Mouse (Mus musculus) erythroblast, embryonic 14.5 days (primary cell): ENCODE data around the gene Tti1. TPM values are rescaled to one million over a fixed set of nuclear protein-coding genes. Genes with fewer than 3 reads are reported as not detected.
A peak's percentile ranks its signal among the peaks of the same experiment; 100 is the strongest.

Experiments used
- H3K27me3 ChIP-seq: 2 replicates; pipeline ENCODE4 v1.6.1; 2012; ENCODE audit warnings: inconsistent platforms; ENCODE audit not compliant: control insufficient read depth
- H3K36me3 ChIP-seq: 2 replicates; pipeline ENCODE4 v1.6.1; 2012; ENCODE audit warnings: mild to moderate bottlenecking, inconsistent platforms; ENCODE audit not compliant: control insufficient read depth
- H3K4me1 ChIP-seq: 2 replicates; pipeline ENCODE4 v1.6.1; 2012; ENCODE audit warnings: inconsistent platforms; ENCODE audit not compliant: control insufficient read depth
- H3K4me3 ChIP-seq: replicated peaks from 2 replicates; pipeline ENCODE3; 2012; ENCODE audit warnings: moderate library complexity, mild to moderate bottlenecking, inconsistent platforms
- H3K9me3 ChIP-seq: 2 replicates; pipeline ENCODE4 v1.6.1; 2012; ENCODE audit warnings: low read length, inconsistent platforms, mixed read lengths; ENCODE audit not compliant: control insufficient read depth
- GATA1 ChIP-seq: IDR thresholded peaks from 2 replicates; pipeline ENCODE4 v1.6.1; 2012; ENCODE audit warnings: low read length, inconsistent platforms, mixed read lengths
- TAL1 ChIP-seq: IDR thresholded peaks from 3 replicates; pipeline ENCODE4 v1.6.1; 2012; ENCODE audit warnings: low read length, inconsistent platforms, mixed read lengths
- polyA plus RNA-seq: library from polyadenylated mRNA; stranded (reverse); fragments of >175 nt; gene quantifications from 2 replicates; pipeline ENCODE4 v1.2.3, GENCODE M21; 2012

Gene Tti1
- polyA plus RNA-seq, 1 experiment, result 0.45 TPM

- H3K27me3 ChIP-seq, result peaks cover 14% of the 10 kb centered on the region
- no peaks in the 10 kb centered on the region for H3K4me1 ChIP-seq
- no peak overlapping the region for H3K4me3 ChIP-seq
- TF ChIP-seq TAL1 (no peak), GATA1 (no peak)
- H3K9me3 ChIP-seq, result no peaks in the 10 kb centered on the region
- H3K36me3 ChIP-seq, result no peaks in the 10 kb centered on the region
Measured at GRCm38 (mm10) chr2:157970124-157970523, 58.1 kb downstream of the Tti1 start.

DNA sequence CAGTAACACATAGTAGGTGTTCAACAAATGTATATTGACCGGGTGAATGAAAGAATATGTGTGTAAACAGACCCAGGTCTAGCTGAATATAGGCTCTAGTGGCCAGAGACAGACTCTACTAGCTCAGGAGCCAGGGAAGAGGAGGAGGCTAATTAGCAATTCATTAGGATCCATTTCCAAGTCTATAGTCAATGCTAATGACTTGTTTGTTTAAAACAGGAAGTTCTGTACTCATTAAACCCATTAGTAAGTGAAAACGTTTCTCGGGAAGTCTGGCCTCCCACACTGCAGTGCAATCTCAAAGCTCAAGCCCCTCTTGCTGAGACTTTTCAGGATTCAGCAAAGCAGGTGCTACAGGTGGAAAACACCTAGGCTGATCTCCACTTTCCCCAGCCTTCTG lies 60.4 kb downstream of the Tti1 start:
- H3K36me3 ChIP-seq, result no peaks in the 10 kb centered on the region
- H3K27me3 ChIP-seq, result no peaks in the 10 kb centered on the region
- no peaks in the 10 kb centered on the region for H3K4me1 ChIP-seq
- no peaks in the 10 kb centered on the region for H3K9me3 ChIP-seq
- no peak overlapping the region for H3K4me3 ChIP-seq
- TF ChIP-seq GATA1 (no peak), TAL1 (no peak)

DNA sequence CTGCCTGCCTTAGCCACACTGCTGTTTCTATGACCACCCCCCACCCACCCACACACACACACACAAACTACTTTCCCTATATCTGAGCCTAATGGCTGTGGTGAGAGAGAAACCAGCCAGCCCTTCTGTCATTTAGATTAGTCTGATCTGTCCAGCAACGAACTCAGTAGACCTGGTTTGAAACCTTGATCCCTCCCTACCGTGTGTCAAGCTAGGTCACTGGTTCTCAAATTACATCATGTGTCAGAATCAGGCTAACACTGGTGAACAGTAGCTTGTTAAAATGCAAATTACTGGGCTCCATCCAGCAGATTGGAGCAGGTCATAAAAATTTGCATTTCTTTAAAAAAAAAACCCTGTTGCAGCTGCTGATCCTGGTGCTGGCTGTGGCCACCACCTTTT lies 70.5 kb downstream of the Tti1 start:
- Histone ChIP-seq H3K9me3 (no peaks in the 10 kb centered on the region), H3K4me1 (no peaks in the 10 kb centered on the region), H3K36me3 (no peaks in the 10 kb centered on the region), H3K27me3 (no peaks in the 10 kb centered on the region), H3K4me3 (no peak overlapping the region)
- TF ChIP-seq TAL1 (no peak), GATA1 (no peak)

DNA sequence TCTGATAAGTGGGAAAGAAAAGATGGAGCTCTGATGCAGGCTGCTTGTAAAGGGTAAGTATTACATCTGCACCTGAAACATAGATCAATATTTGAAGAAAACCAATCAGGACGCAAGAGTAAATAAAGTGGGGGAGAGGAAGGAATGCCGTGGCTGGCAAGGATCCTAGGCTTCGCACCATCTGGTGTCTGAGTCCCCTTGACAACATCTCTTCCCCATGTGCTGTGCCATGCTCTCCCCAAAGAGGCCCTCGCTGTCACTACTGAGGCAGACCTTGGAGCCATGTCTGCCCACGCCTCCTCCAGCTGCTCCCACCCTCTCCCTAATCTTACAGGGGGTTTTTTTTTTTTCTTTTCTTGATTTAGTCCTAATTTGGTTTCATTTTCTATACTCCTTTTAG lies 74.3 kb downstream of the Tti1 start:
- Histone ChIP-seq H3K36me3 (no peaks in the 10 kb centered on the region), H3K27me3 (no peaks in the 10 kb centered on the region), H3K4me3 (no peak overlapping the region), H3K9me3 (no peaks in the 10 kb centered on the region), H3K4me1 (no peaks in the 10 kb centered on the region)
- TF ChIP-seq GATA1, result no peak

DNA sequence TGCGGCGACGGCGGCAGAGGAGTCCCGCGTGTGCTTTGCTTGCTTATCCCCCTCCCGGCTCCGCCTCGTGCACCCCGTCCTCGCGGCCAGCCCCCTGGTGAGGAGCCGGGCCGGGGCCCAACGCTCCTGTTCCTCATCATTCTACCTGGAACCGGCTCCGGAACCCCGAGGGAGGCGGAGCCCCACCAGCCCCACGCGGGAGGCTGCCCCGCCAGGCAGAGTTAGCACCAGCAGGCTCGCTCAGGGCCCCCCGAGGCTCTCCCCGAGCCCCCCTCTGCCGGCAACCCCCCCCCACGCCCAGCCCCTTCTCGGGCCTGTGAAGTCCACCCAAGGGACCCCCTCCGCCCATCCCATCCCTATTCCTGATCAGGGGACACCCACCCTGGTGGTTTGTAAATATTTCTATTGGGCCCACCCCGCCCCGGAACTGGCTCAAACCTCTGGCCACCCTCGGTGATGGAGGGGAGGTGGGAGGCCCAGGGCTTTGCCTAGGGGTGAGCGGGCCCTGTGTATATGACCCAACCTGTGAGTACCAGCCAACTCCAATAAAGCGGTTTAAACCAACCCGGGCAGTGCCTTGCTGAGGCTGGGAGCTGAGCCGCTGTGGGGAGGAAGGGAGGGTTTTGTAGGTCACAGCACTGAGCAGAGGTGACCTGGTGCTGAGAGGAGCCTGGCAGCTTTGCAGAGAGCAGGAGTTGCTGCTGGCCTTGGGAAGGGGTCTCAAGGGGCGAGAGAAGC lies 83.9 kb downstream of the Tti1 start:
- H3K4me1 ChIP-seq, result no peaks in the 10 kb centered on the region
- peaks cover 3% of the 10 kb centered on the region; the same call in 1 of the 2 replicates for H3K9me3 ChIP-seq
- H3K36me3 ChIP-seq, result no peaks in the 10 kb centered on the region
- peaks cover 49% of the 10 kb centered on the region for H3K27me3 ChIP-seq
- H3K4me3 ChIP-seq, result no peak overlapping the region
- no peak for TF ChIP-seq TAL1
- TF ChIP-seq GATA1, result no peak

GRCm38 (mm10) chr2:157943514-157944155 lies 84.6 kb downstream of the Tti1 start:
- no peak for TF ChIP-seq GATA1
- no peak for TF ChIP-seq TAL1
- Histone ChIP-seq H3K27me3 (peaks cover 49% of the 10 kb centered on the region), H3K4me3 (peak overlapping the region; percentile 14), H3K36me3 (no peaks in the 10 kb centered on the region), H3K4me1 (no peaks in the 10 kb centered on the region), H3K9me3 (peaks cover 3% of the 10 kb centered on the region; the same call in 1 of the 2 replicates)

DNA sequence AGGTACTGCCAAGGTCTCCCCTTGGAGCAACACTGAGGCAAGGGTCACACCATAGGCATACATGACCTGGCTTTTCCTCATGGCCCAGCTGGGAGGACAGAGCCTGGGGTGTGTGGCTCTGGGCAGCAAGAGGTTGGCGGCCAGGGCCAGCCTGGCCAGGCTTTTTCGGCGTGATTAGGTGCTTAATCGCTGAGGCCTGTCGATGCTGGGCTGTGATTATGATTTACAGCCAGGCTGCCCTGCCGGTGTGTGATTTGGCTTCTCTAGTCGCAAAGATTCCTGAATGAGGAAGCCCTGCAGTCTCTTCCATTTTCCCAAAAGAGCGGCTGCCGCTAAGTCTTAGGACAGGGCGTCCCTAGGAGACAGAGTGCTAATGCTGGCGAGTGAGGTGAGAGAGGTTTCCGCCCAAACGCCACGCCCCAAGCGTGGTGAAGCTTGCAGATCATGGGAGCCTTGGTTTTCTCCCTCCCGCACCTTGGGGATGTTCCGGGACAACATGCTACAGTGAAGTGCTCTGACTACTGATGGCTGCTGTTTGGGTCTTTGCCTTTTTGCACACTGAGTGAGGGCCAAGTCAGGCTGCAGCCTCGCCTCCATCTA lies 87.5 kb downstream of the Tti1 start:
- Histone ChIP-seq H3K4me3 (no peak overlapping the region), H3K4me1 (peaks cover 8% of the 10 kb centered on the region), H3K36me3 (no peaks in the 10 kb centered on the region), H3K9me3 (peaks cover 3% of the 10 kb centered on the region; the same call in 1 of the 2 replicates), H3K27me3 (peaks cover 53% of the 10 kb centered on the region)
- TF ChIP-seq GATA1, result no peak

GRCm38 (mm10) chr2:157936676-157937075 lies 91.6 kb downstream of the Tti1 start:
- Histone ChIP-seq H3K27me3 (peaks cover 22% of the 10 kb centered on the region), H3K36me3 (no peaks in the 10 kb centered on the region), H3K9me3 (no peaks in the 10 kb centered on the region), H3K4me3 (no peak overlapping the region), H3K4me1 (peaks cover 15% of the 10 kb centered on the region)
- TF ChIP-seq GATA1 (no peak), TAL1 (no peak)

DNA sequence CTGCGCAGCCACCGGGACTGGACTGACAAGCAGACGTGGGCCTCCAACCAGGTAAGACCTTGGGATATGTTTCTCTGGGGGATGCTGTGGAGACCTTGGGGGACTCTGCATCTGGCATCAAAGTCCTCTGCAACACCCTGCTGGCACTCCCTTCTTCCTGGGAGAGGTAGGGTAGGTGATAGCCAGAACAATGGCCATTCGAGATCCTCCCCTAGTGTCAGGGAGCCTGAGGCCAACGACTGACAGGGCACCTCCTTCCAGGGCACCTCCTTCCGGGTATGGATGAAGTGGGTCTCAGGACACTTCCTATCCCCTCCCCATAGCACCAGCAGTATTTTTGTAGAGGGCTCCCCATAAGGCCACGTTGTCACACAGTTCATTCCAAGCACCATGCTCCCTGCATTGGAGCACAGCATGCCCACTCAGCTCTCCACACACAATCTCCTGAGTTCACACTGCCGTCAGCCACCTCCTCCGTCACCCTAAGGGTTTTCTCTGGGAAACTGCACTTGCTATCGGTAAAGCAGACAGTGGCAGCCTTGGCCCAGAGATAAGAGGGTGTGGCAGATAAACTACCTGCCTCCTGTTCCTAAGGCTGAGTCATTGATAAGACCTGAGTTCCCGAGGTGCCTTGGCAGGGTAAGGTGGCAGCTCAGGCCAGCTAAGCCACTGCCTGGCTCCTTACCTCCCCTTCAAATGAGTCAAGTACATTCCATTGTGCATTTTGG lies 92.6 kb downstream of the Tti1 start:
- TF ChIP-seq TAL1 (no peak), GATA1 (no peak; the same call in 1 of the 2 replicates)
- Histone ChIP-seq H3K4me3 (no peak overlapping the region), H3K36me3 (no peaks in the 10 kb centered on the region), H3K27me3 (peaks cover 11% of the 10 kb centered on the region), H3K9me3 (no peaks in the 10 kb centered on the region), H3K4me1 (peaks cover 15% of the 10 kb centered on the region)
